Mouse (Mus musculus) heart, postnatal 0 days (tissue): Measurements from ENCODE around the gene Igfbp3. TPM values are rescaled to one million over a fixed set of nuclear protein-coding genes. Genes with fewer than 3 reads are reported as not detected.

Source experiments
- ATAC-seq: fragments of 200-750 bp; cut with Nextera tagmentation; 2 replicates; pipeline ENCODE4 v1.8.0; 2017; ENCODE audit warnings: low read depth, moderate number of reproducible peaks, moderate library complexity; ENCODE audit not compliant: insufficient read depth
- DNase-seq: peaks from one replicate; pipeline ENCODE4 v3.0.0-alpha.2; 2016; ENCODE audit warnings: low spot score
- H3K27ac ChIP-seq: fragments of 300-500 bp; sonication (generic); 2 replicates; pipeline ENCODE4 v1.5.1; 2014; ENCODE audit warnings: low read depth, mild to moderate bottlenecking
- H3K27me3 ChIP-seq: fragments of 300-500 bp; sonication (generic); 2 replicates; pipeline ENCODE4 v1.6.1; 2014; ENCODE audit warnings: low read length, mixed read lengths; ENCODE audit not compliant: control insufficient read depth, insufficient read depth
- H3K36me3 ChIP-seq: fragments of 300-500 bp; sonication (generic); replicated peaks from 2 replicates; pipeline ENCODE4 v1.6.1; 2014; ENCODE audit warnings: low read length, mixed read lengths; ENCODE audit not compliant: control insufficient read depth, insufficient read depth
- H3K4me1 ChIP-seq: fragments of 300-500 bp; sonication (generic); 2 replicates; pipeline ENCODE4 v1.6.1; 2014; ENCODE audit warnings: antibody characterized with exemption; ENCODE audit not compliant: control insufficient read depth, insufficient read depth
- H3K4me2 ChIP-seq: fragments of 300-500 bp; sonication (generic); 2 replicates; pipeline ENCODE4 v1.6.1; 2014; ENCODE audit warnings: low read depth, mild to moderate bottlenecking, low read length, moderate library complexity
- H3K4me3 ChIP-seq: fragments of 300-500 bp; sonication (generic); 2 replicates; pipeline ENCODE4 v1.5.1; 2014; ENCODE audit warnings: low read depth, low read length
- H3K9ac ChIP-seq: fragments of 300-500 bp; sonication (generic); replicated peaks from 2 replicates; pipeline ENCODE4 v1.6.1; 2014; ENCODE audit warnings: low read depth, low read length, mixed read lengths
- H3K9me3 ChIP-seq: fragments of 300-500 bp; sonication (generic); replicated peaks from 2 replicates; pipeline ENCODE4 v1.6.1; 2016; ENCODE audit warnings: low read length; ENCODE audit not compliant: control insufficient read depth
- CTCF ChIP-seq: IDR thresholded peaks from 2 replicates; pipeline ENCODE4 v1.5.1; 2016; ENCODE audit warnings: antibody characterized with exemption, control low read depth, low read depth
- EP300 ChIP-seq: IDR thresholded peaks from 2 replicates; pipeline ENCODE4 v1.6.1; 2016; ENCODE audit warnings: antibody characterized with exemption, low read depth
- WGBS: fragments of 180-500 bp; shearing (Covaris S2); extraction: QIAGEN DNeasy Blood & Tissue Kit; methylation state at CpG from one replicate; pipeline ENCODE4 v1.1.7; 2014; 5-methylcytosine and 5-hydroxymethylcytosine counted together
- polyA plus RNA-seq: library from polyadenylated mRNA; unstranded; fragments of >200 nt; fragmentation: Nextera tagmentation; extraction: Ambion mirVana; gene quantifications from 2 replicates; pipeline ENCODE4 v1.2.1, GENCODE M21; 2015
- total RNA-seq: library from RNA; depleted of rRNA; stranded (reverse); fragments of >200 nt; gene quantifications from 2 replicates; pipeline ENCODE4 v1.2.3, GENCODE M21; 2014; ENCODE audit warnings: low replicate concordance; rRNA removed

Gene Igfbp3
- total and polyA plus RNA-seq, 2 experiments from 2014 or later = 17.2 to 46.5 TPM

DNA sequence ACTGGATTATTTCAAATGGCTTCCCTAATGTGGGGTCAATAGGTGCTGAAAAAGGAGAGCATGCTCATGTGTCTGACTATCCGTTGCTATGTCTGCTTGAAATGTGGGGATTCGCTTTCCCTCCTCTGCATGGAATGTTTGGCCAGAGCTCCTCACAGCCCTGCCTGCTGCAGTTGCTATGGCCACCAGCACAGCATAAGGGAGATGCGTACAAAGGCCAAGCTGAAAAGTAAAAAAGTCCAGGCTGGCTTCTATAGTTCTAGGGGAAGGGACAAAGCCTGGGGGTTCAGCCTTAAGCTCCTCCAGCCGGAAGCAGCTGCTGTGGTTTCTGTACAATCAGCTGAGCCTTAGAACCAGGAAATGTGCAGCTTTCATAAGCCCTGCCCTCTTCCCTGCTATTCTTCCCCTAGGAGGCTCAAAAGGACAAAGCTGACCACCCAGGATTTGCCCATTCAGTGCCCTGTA lies 53.1 kb downstream of the Igfbp3 start:
- H3K27me3 ChIP-seq = no peaks in the 10 kb centered on the region
- DNase-seq (peak; percentile 21), ATAC-seq (peak; percentile 51; the same call in 1 of the 2 replicates)
- no peaks in the 10 kb centered on the region for H3K9me3 ChIP-seq
- WGBS = 49% methylated on average over 4 of the region's 4 CpGs
- H3K36me3 ChIP-seq = no peaks in the 10 kb centered on the region
- peaks cover 13% of the 10 kb centered on the region; the same call in 1 of the 2 replicates for H3K4me1 ChIP-seq
- H3K27ac ChIP-seq = no peak overlapping the region; the same call in 1 of the 2 replicates
- H3K9ac ChIP-seq = no peak overlapping the region
- no peak overlapping the region for H3K4me3 ChIP-seq
- TF ChIP-seq CTCF (no peak), EP300 (no peak)
- no peak overlapping the region for H3K4me2 ChIP-seq

DNA sequence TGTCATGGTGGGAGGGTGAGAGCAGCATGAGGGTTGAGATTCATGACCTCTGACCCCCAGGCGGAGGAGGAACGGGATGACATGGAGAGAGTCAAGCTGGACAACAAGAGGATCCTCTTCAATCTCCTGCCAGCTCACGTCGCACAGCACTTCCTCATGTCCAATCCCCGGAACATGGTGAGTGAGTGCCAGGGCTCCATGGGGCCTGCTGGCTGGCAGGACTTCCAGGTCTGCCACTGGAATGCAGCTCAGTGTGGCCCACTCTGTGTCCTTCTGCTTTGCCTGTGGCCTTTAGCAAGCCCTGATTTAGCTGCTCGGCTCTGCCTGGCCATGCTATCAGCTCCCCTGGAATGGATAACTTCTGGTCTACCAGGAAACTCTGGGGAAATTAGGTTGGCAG lies 53.6 kb downstream of the Igfbp3 start:
- no peak for DNase-seq
- no peak overlapping the region for H3K4me2 ChIP-seq
- no peaks in the 10 kb centered on the region for H3K27me3 ChIP-seq
- peaks cover 13% of the 10 kb centered on the region; the same call in 1 of the 2 replicates for H3K4me1 ChIP-seq
- H3K36me3 ChIP-seq = no peaks in the 10 kb centered on the region
- no peak overlapping the region; the same call in 1 of the 2 replicates for H3K27ac ChIP-seq
- no peaks in the 10 kb centered on the region for H3K9me3 ChIP-seq
- ATAC-seq = no peak
- 40% methylated on average over 6 of the region's 6 CpGs for WGBS
- no peak overlapping the region for H3K9ac ChIP-seq
- no peak for TF ChIP-seq EP300
- TF ChIP-seq CTCF = no peak
- H3K4me3 ChIP-seq = no peak overlapping the region

DNA sequence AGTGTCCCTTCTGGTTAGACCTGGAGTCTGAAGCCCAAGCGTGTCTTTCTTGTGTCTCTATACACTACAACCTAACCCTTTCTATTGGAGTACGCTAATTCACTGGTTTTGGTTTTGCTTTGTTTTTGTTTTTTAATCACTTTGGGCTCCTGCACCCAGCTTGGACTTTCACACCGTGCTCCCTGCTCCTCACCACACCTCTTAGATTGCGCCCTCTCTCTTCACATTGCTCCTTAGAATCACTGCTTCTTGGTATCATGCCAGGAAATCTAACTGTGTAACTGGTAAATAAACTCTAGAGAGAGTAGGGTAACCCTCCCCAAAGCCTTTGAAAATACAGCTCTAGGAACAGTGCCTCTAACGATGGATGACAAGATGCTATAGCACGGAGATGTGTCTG lies 55.5 kb downstream of the Igfbp3 start:
- no peaks in the 10 kb centered on the region for H3K9me3 ChIP-seq
- H3K27ac ChIP-seq = no peak overlapping the region
- no peaks in the 10 kb centered on the region for H3K27me3 ChIP-seq
- no peak overlapping the region for H3K9ac ChIP-seq
- 86% methylated on average over 6 of the region's 6 CpGs for WGBS
- DNase-seq = no peak
- no peak overlapping the region for H3K4me3 ChIP-seq
- H3K4me2 ChIP-seq = no peak overlapping the region
- TF ChIP-seq CTCF = no peak
- no peak for TF ChIP-seq EP300
- peaks cover 13% of the 10 kb centered on the region; the same call in 1 of the 2 replicates for H3K4me1 ChIP-seq
- H3K36me3 ChIP-seq = no peaks in the 10 kb centered on the region
- ATAC-seq = no peak

DNA sequence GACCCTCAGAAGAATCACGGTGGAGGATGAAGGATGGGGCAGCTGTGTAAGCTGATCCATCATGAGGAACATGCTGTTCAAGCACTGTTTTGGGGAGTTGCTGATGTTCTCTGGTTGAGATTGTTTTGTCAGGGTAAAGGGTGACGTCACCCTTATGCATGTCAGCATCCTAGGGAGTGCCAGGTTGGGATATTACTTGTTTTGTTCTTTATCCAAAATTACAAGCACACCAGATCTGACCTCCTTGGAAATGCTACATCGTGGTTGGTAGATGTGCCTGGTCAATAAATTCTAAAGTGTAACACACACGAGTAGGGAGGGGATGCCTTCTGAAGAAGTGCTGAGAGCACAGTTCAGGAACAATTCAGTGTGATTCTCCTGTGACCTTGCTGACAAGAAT lies 57.3 kb downstream of the Igfbp3 start:
- Histone ChIP-seq H3K27ac (no peak overlapping the region), H3K9ac (no peak overlapping the region), H3K27me3 (no peaks in the 10 kb centered on the region), H3K36me3 (no peaks in the 10 kb centered on the region), H3K4me2 (no peak overlapping the region), H3K4me3 (no peak overlapping the region), H3K4me1 (peaks cover 13% of the 10 kb centered on the region; the same call in 1 of the 2 replicates), H3K9me3 (no peaks in the 10 kb centered on the region)
- no peak for TF ChIP-seq EP300
- no peak for TF ChIP-seq CTCF
- 66% methylated on average over 4 of the region's 4 CpGs for WGBS
- no peak for DNase-seq
- no peak for ATAC-seq

Other genes starting within 250 kb of the Igfbp3 start
- gene Adcy1, start 150.4 kb downstream of the Igfbp3 start, total RNA-seq = 1.6 and 2.9 TPM in 2 replicates
- gene Adcy1, start 150.4 kb downstream of the Igfbp3 start, polyA plus RNA-seq = 0.22 and 0.30 TPM in 2 replicates
- not detected in 2 replicates for gene Gm11985, start 25.4 kb downstream of the Igfbp3 start, total RNA-seq
- not detected in 2 replicates for gene Gm11985, start 25.4 kb downstream of the Igfbp3 start, polyA plus RNA-seq
- 2.7 and 10.6 TPM in 2 replicates for gene Igfbp1, start 16.1 kb downstream of the Igfbp3 start, total RNA-seq
- not detected in 2 replicates for gene Igfbp1, start 16.1 kb downstream of the Igfbp3 start, polyA plus RNA-seq